Mouse (Mus musculus) forebrain, embryonic 14.5 days (tissue): ENCODE data around the gene Tram2. TPM values are rescaled to one million over a fixed set of nuclear protein-coding genes. Genes with fewer than 3 reads are reported as not detected.

Source experiments
- ATAC-seq: fragments of 200-750 bp; cut with Nextera tagmentation; 2 replicates; pipeline ENCODE4 v1.8.0; 2017; ENCODE audit warnings: mild to moderate bottlenecking, moderate library complexity
- DNase-seq: peaks from one replicate; pipeline ENCODE4 v3.0.0-alpha.2; 2015; ENCODE audit warnings: low spot score
- H3K27ac ChIP-seq: fragments of 300-500 bp; sonication (generic); 2 replicates; pipeline ENCODE4 v1.5.1; 2014; ENCODE audit warnings: low read depth, mild to moderate bottlenecking, control low read depth, low read length, moderate library complexity
- H3K27me3 ChIP-seq: fragments of 300-500 bp; sonication (generic); replicated peaks from 2 replicates; pipeline ENCODE4 v1.6.1; 2014; ENCODE audit warnings: low read length, control low read depth, mixed read lengths; ENCODE audit not compliant: control insufficient read depth, insufficient read depth
- H3K36me3 ChIP-seq: fragments of 300-500 bp; sonication (generic); 2 replicates; pipeline ENCODE4 v1.6.1; 2014; ENCODE audit warnings: low read length, control low read depth; ENCODE audit not compliant: control insufficient read depth, insufficient read depth
- H3K4me1 ChIP-seq: fragments of 300-500 bp; sonication (generic); 2 replicates; pipeline ENCODE4 v1.6.1; 2014; ENCODE audit warnings: antibody characterized with exemption, low read length, control low read depth; ENCODE audit not compliant: control insufficient read depth, insufficient read depth
- H3K4me2 ChIP-seq: fragments of 300-500 bp; sonication (generic); 2 replicates; pipeline ENCODE4 v1.6.1; 2014; ENCODE audit warnings: mild to moderate bottlenecking, control low read depth, low read length
- H3K4me3 ChIP-seq: fragments of 300-500 bp; sonication (generic); 2 replicates; pipeline ENCODE4 v1.5.1; 2014; ENCODE audit warnings: low read depth, low read length, control low read depth
- H3K9ac ChIP-seq: fragments of 300-500 bp; sonication (generic); 2 replicates; pipeline ENCODE4 v1.6.1; 2014; ENCODE audit warnings: mild to moderate bottlenecking, low read length, control low read depth, moderate library complexity
- H3K9me3 ChIP-seq: fragments of 300-500 bp; sonication (generic); replicated peaks from 2 replicates; pipeline ENCODE4 v1.6.1; 2016; ENCODE audit warnings: low read length, control low read depth, mixed read lengths; ENCODE audit not compliant: control insufficient read depth
- WGBS: fragments of 180-500 bp; shearing (Covaris S2); extraction: QIAGEN DNeasy Blood & Tissue Kit; methylation state at CpG from one replicate; pipeline ENCODE4 v1.1.7; 2014; 5-methylcytosine and 5-hydroxymethylcytosine counted together
- polyA plus RNA-seq: library from polyadenylated mRNA; unstranded; fragments of >200 nt; fragmentation: Nextera tagmentation; extraction: Ambion mirVana; gene quantifications from 2 replicates; pipeline ENCODE4 v1.2.1, GENCODE M21; 2014

Tram2 gene
- polyA plus RNA-seq, 1 experiment from 2014 or later: 2.3 TPM

GRCm38 (mm10) chr1:21070658-21071057 lies 8.4 kb downstream of the Tram2 start:
- Histone ChIP-seq H3K27ac (no peak overlapping the region), H3K27me3 (no peaks in the 10 kb centered on the region), H3K4me3 (no peak overlapping the region), H3K9ac (no peak overlapping the region), H3K4me2 (no peak overlapping the region), H3K9me3 (no peaks in the 10 kb centered on the region), H3K36me3 (no peaks in the 10 kb centered on the region), H3K4me1 (peaks cover 7% of the 10 kb centered on the region; the same call in 1 of the 2 replicates)
- WGBS: 90% methylated on average over 13 of the region's 13 CpGs
- DNase-seq: no peak
- no peak for ATAC-seq

- DNase-seq: no peak
- Histone ChIP-seq H3K4me3 (no peak overlapping the region), H3K27me3 (no peaks in the 10 kb centered on the region), H3K4me2 (no peak overlapping the region), H3K36me3 (no peaks in the 10 kb centered on the region), H3K9ac (no peak overlapping the region), H3K27ac (no peak overlapping the region), H3K4me1 (peaks cover 5% of the 10 kb centered on the region; the same call in 1 of the 2 replicates), H3K9me3 (no peaks in the 10 kb centered on the region)
- WGBS: 86% methylated on average over 12 of the region's 12 CpGs
- ATAC-seq: no peak
Observed at GRCm38 (mm10) chr1:21069830-21070522, 9.1 kb downstream of the Tram2 start.

- no peak for DNase-seq
- H3K4me2 ChIP-seq: no peak overlapping the region
- WGBS: 93% methylated on average over 1 of the region's 1 CpGs
Observed at GRCm38 (mm10) chr1:21068491-21068890, 10.5 kb downstream of the Tram2 start.

GRCm38 (mm10) chr1:21067536-21068221 lies 11.3 kb downstream of the Tram2 start:
- no peak overlapping the region for H3K4me2 ChIP-seq
- no peaks in the 10 kb centered on the region for H3K27me3 ChIP-seq
- DNase-seq (peak; percentile 33), ATAC-seq (0 out of 2 replicates have a peak, but pooled peaks have one; percentile 7)
- no peaks in the 10 kb centered on the region for H3K4me1 ChIP-seq
- no peaks in the 10 kb centered on the region for H3K9me3 ChIP-seq
- H3K9ac ChIP-seq: no peak overlapping the region
- H3K4me3 ChIP-seq: no peak overlapping the region
- WGBS: 89% methylated on average over 11 of the region's 11 CpGs
- H3K36me3 ChIP-seq: no peaks in the 10 kb centered on the region
- H3K27ac ChIP-seq: no peak overlapping the region

More at GRCm38 (mm10) chr1:21068491-21068890, 10.5 kb downstream of the Tram2 start:
- H3K4me3 ChIP-seq: no peak overlapping the region
- no peak overlapping the region for H3K27ac ChIP-seq
- H3K4me1 ChIP-seq: no peaks in the 10 kb centered on the region
- H3K9ac ChIP-seq: no peak overlapping the region
- H3K9me3 ChIP-seq: no peaks in the 10 kb centered on the region
- no peaks in the 10 kb centered on the region for H3K36me3 ChIP-seq
- ATAC-seq: 0 out of 2 replicates have a peak, but pooled peaks have one; percentile 35
- no peaks in the 10 kb centered on the region for H3K27me3 ChIP-seq

- WGBS: 90% methylated on average over 5 of the region's 5 CpGs
- no peaks in the 10 kb centered on the region for H3K4me1 ChIP-seq
- no peak overlapping the region for H3K27ac ChIP-seq
- no peak overlapping the region for H3K4me2 ChIP-seq
- H3K27me3 ChIP-seq: no peaks in the 10 kb centered on the region
- no peak overlapping the region for H3K4me3 ChIP-seq
- no peaks in the 10 kb centered on the region for H3K36me3 ChIP-seq
- ATAC-seq (no peak), DNase-seq (no peak)
- H3K9me3 ChIP-seq: no peaks in the 10 kb centered on the region
- no peak overlapping the region for H3K9ac ChIP-seq
Observed at GRCm38 (mm10) chr1:21064153-21064552, 14.9 kb downstream of the Tram2 start.

GRCm38 (mm10) chr1:21059385-21060109 lies 19.5 kb downstream of the Tram2 start:
- Histone ChIP-seq H3K27ac (no peak overlapping the region), H3K36me3 (no peaks in the 10 kb centered on the region), H3K4me2 (no peak overlapping the region), H3K9ac (no peak overlapping the region), H3K4me1 (no peaks in the 10 kb centered on the region), H3K27me3 (no peaks in the 10 kb centered on the region), H3K9me3 (no peaks in the 10 kb centered on the region), H3K4me3 (no peak overlapping the region)
- no peak for ATAC-seq
- 90% methylated on average over 5 of the region's 5 CpGs for WGBS
- no peak for DNase-seq

- no peaks in the 10 kb centered on the region for H3K9me3 ChIP-seq
- H3K36me3 ChIP-seq: no peaks in the 10 kb centered on the region
- no peak overlapping the region for H3K4me2 ChIP-seq
- H3K4me1 ChIP-seq: peaks cover 15% of the 10 kb centered on the region
- no peaks in the 10 kb centered on the region for H3K27me3 ChIP-seq
- 71% methylated on average over 9 of the region's 9 CpGs for WGBS
- H3K27ac ChIP-seq: 0 out of 2 replicates have a peak overlapping the region, but pooled peaks have one; percentile 29
- no peak overlapping the region for H3K4me3 ChIP-seq
- no peak overlapping the region for H3K9ac ChIP-seq
- DNase-seq (no peak), ATAC-seq (peak; percentile 16; the same call in 1 of the 2 replicates)
Observed at GRCm38 (mm10) chr1:21053009-21053408, 26.0 kb downstream of the Tram2 start.

GRCm38 (mm10) chr1:21052608-21053007 lies 26.4 kb downstream of the Tram2 start:
- 33% methylated on average over 5 of the region's 5 CpGs for WGBS
- DNase-seq (peak; percentile 45), ATAC-seq (peak; percentile 73)
- Histone ChIP-seq H3K36me3 (no peaks in the 10 kb centered on the region), H3K4me2 (no peak overlapping the region), H3K4me3 (no peak overlapping the region), H3K9ac (no peak overlapping the region), H3K27ac (no peak overlapping the region), H3K27me3 (no peaks in the 10 kb centered on the region), H3K4me1 (peaks cover 15% of the 10 kb centered on the region), H3K9me3 (no peaks in the 10 kb centered on the region)
